In genomic region chr2:121339057-121339456, GRCm38 (mm10) we compare ENCODE assay signal across 16 mouse cellular contexts. TPM values are rescaled to one million over a fixed set of nuclear protein-coding genes. Genes with fewer than 3 reads are reported as not detected.
A peak's percentile ranks its signal among the peaks of the same experiment; 100 is the strongest.
DNase-seq lines count a peak whose midpoint lies in the region; ATAC-seq and TF ChIP-seq lines count a peak whose summit lies in the region.
"Had no signal": no experiment of that assay in that cellular context is flagged by ENCODE, and none has a peak within 500 bp of the region (broad histone marks: within the 10 kb centered on the region; RNA-seq: fewer than 3 reads in every experiment).

No protein-coding gene starts in this region.

- no peak for TF ChIP-seq POLR2A in CH12.LX (IDR thresholded peaks at IDR 0.05; ENCODE audit: low read depth, low read length)

- H3K4me1 ChIP-seq in heart, postnatal 0 days (ENCODE audit: control insufficient read depth, insufficient read depth) = no peaks in the 10 kb centered on the region
- no peaks in the 10 kb centered on the region for H3K4me1 ChIP-seq in CH12.LX (ENCODE audit: control insufficient read depth in 1 of 2, insufficient read depth in 2 of 2)
- H3K4me1 ChIP-seq in forebrain, postnatal 0 days (ENCODE audit: insufficient read depth) = no peaks in the 10 kb centered on the region
- H3K4me1 ChIP-seq: embryonic facial prominence, embryonic 15.5 days had no signal

- no peak for DNase-seq in heart, postnatal 0 days (ENCODE audit: low spot score)
- no peak for DNase-seq in heart, postnatal 4 days
- DNase-seq in lung, postnatal 36 days = peak; percentile 13
- no peak for DNase-seq in lung, adult 18-20 months
- no peak for DNase-seq in CH12.LX (ENCODE audit: extremely low read depth)
- DNase-seq in frontal cortex, postnatal 10 days (ENCODE audit: low spot score in 2 of 2) = no peak
- DNase-seq in forebrain, postnatal 0 days = no peak
- DNase-seq: cerebellum, postnatal 14 days; heart, postnatal 14 days; kidney, adult 11 months; lung, postnatal 4 days had no signal

- in situ Hi-C loops in CH12.LX (cut with MboI; ENCODE audit: low pct_ligation_motif_present, low pct_unique_long_range_greater_than_20kb, low sequenced_read_pairs) = no loop called here

- no peak for TF ChIP-seq EP300 in heart, postnatal 0 days (IDR thresholded peaks at IDR 0.05; ENCODE audit: low read depth)
- no peak for TF ChIP-seq EP300 in CH12.LX (IDR thresholded peaks at IDR 0.05; ENCODE audit: low read length)

- no peak overlapping the region for H3K4me3 ChIP-seq in heart, postnatal 0 days (ENCODE audit: low read depth, low read length)
- H3K4me3 ChIP-seq in CH12.LX (replicated peaks in 1 of 3; ENCODE audit: low read depth in 2 of 3, low read length in 2 of 3, poor library complexity in 1 of 3) = no peak overlapping the region
- H3K4me3 ChIP-seq in forebrain, postnatal 0 days (ENCODE audit: low read depth, low read length) = no peak overlapping the region
- H3K4me3 ChIP-seq: embryonic facial prominence, embryonic 15.5 days had no signal

- peak; percentile 18; the same call in 1 of the 2 replicates for TF ChIP-seq CTCF in heart, postnatal 0 days (IDR thresholded peaks at IDR 0.05; ENCODE audit: low read depth)
- TF ChIP-seq CTCF in CH12.LX (conservative IDR thresholded peaks at IDR 0.05 in 1 of 2, IDR thresholded peaks at IDR 0.05 in 1 of 2; ENCODE audit: low read depth in 2 of 2, low read length in 2 of 2) = peak in 1 of 2 experiments; percentile 46; a peak in 2 of 4 replicates
- no peak for TF ChIP-seq CTCF in forebrain, postnatal 0 days (IDR thresholded peaks at IDR 0.05; ENCODE audit: low read depth)

- peaks cover 25% of the 10 kb centered on the region for H3K36me3 ChIP-seq in heart, postnatal 0 days (replicated peaks; ENCODE audit: control insufficient read depth, insufficient read depth, low read length)
- H3K36me3 ChIP-seq in CH12.LX (replicated peaks in 1 of 2; ENCODE audit: control insufficient read depth in 1 of 2, insufficient read depth in 1 of 2, low read length in 1 of 2) = peaks cover 25 to 61% of the 10 kb centered on the region in 2 experiments
- peaks cover 20% of the 10 kb centered on the region for H3K36me3 ChIP-seq in forebrain, postnatal 0 days (ENCODE audit: insufficient read depth)
- H3K36me3 ChIP-seq: embryonic facial prominence, embryonic 15.5 days had no signal

- no peak overlapping the region for H3K9ac ChIP-seq in heart, postnatal 0 days (replicated peaks; ENCODE audit: low read depth, low read length)
- no peak overlapping the region for H3K9ac ChIP-seq in CH12.LX (ENCODE audit: insufficient read depth, low read depth)
- no peak overlapping the region for H3K9ac ChIP-seq in forebrain, postnatal 0 days
- H3K9ac ChIP-seq: embryonic facial prominence, embryonic 15.5 days had no signal

- H3K79me2 ChIP-seq in CH12.LX (replicated peaks; ENCODE audit: control insufficient read depth, extremely low read depth, insufficient read depth, poor library complexity, severe bottlenecking) = no peaks in the 10 kb centered on the region

- ATAC-seq in heart, postnatal 0 days (ENCODE audit: insufficient read depth, low read depth) = no peak
- ATAC-seq in common myeloid progenitor, adult 5-6 weeks (replicated peaks; ENCODE audit: low read depth, poor library complexity, severe bottlenecking) = 0 out of 2 replicates have a peak, but pooled peaks have one; percentile 29
- no peak for ATAC-seq in forebrain, postnatal 0 days
- ATAC-seq: forebrain, embryonic 16.5 days had no signal

- peak; percentile 41 for TF ChIP-seq RAD21 in CH12.LX (IDR thresholded peaks at IDR 0.05; ENCODE audit: low read depth, low read length)

- dilution Hi-C loops in CH12.LX (cut with MboI; ENCODE audit: extremely low pct_ligation_motif_present, extremely low pct_unique_long_range_greater_than_20kb, low sequenced_read_pairs) = no loop called here

- H3K4me2 ChIP-seq in heart, postnatal 0 days (ENCODE audit: low read depth, low read length) = no peak overlapping the region
- H3K4me2 ChIP-seq in CH12.LX (ENCODE audit: insufficient read depth, low read depth, poor library complexity, severe bottlenecking) = no peak overlapping the region
- H3K4me2 ChIP-seq in forebrain, postnatal 0 days (ENCODE audit: low read depth) = no peak overlapping the region
- H3K4me2 ChIP-seq: embryonic facial prominence, embryonic 15.5 days had no signal

- no peaks in the 10 kb centered on the region for H3K9me3 ChIP-seq in heart, postnatal 0 days (replicated peaks; ENCODE audit: control insufficient read depth, low read length)
- peaks cover 2% of the 10 kb centered on the region for H3K9me3 ChIP-seq in CH12.LX (replicated peaks; ENCODE audit: low read length)
- no peaks in the 10 kb centered on the region for H3K9me3 ChIP-seq in forebrain, postnatal 0 days (ENCODE audit: low read length)
- H3K9me3 ChIP-seq: embryonic facial prominence, embryonic 15.5 days had no signal

- no peaks in the 10 kb centered on the region for H3K27me3 ChIP-seq in heart, postnatal 0 days (ENCODE audit: control insufficient read depth, insufficient read depth, low read length)
- H3K27me3 ChIP-seq in CH12.LX (replicated peaks) = no peaks in the 10 kb centered on the region
- no peaks in the 10 kb centered on the region for H3K27me3 ChIP-seq in forebrain, postnatal 0 days (ENCODE audit: insufficient read depth, low read length)
- H3K27me3 ChIP-seq: embryonic facial prominence, embryonic 15.5 days had no signal

- H3K27ac ChIP-seq in heart, postnatal 0 days (ENCODE audit: low read depth) = no peak overlapping the region
- H3K27ac ChIP-seq in CH12.LX (ENCODE audit: insufficient read depth, low read depth) = no peak overlapping the region
- no peak overlapping the region for H3K27ac ChIP-seq in forebrain, postnatal 0 days (ENCODE audit: low read depth, low read length)
- H3K27ac ChIP-seq: embryonic facial prominence, embryonic 15.5 days had no signal

TF ChIP-seq in CH12.LX, 34 proteins besides CTCF, POLR2A, EP300 and RAD21:
- 0 out of 2 replicates have a peak, but pooled peaks have one; percentile 10 for TF ChIP-seq ZNF384 (IDR thresholded peaks at IDR 0.05; ENCODE audit: low read depth, low read length)
- TF ChIP-seq PAX5 (IDR thresholded peaks at IDR 0.05; ENCODE audit: low read length) = no peak
- TF ChIP-seq RCOR1 (conservative IDR thresholded peaks at IDR 0.05; ENCODE audit: low read depth, low read length) = no peak
- TF ChIP-seq CHD2 (IDR thresholded peaks at IDR 0.05; ENCODE audit: low read length) = no peak
- no peak for TF ChIP-seq UBTF (IDR thresholded peaks at IDR 0.05; ENCODE audit: low read depth, low read length)

RNA-seq across cellular contexts. Expression of gene Ppip5k1, which starts 16.1 kb away (rescaled TPM):
- 4.4 and 5.2 TPM in 2 replicates for total RNA-seq in heart, postnatal 0 days (2014; rRNA removed; ENCODE audit: low replicate concordance)
- 8.5 and 9.0 TPM in 2 replicates for polyA plus RNA-seq in heart, postnatal 0 days (2015; fragmentation: Nextera tagmentation; extraction: Ambion mirVana)
- 10 to 100 TPM; 22.4 to 22.8 TPM for total RNA-seq in heart, postnatal 4 days (2021)
- total RNA-seq in CH12.LX (2012; rRNA removed) (11.0 and 11.9 TPM in 2 replicates), CH12.LX (2014; rRNA removed) (4.5 and 4.6 TPM in 2 replicates)
- polyA plus RNA-seq in CH12.LX (2012; ENCODE audit: insufficient read length, low read depth) = 10.4 and 12.3 TPM in 2 replicates
- total RNA-seq in common myeloid progenitor, adult 5-6 weeks (2017) = 12.2 and 22.1 TPM in 2 replicates
- 11.1 and 12.4 TPM in 2 replicates for total RNA-seq in forebrain, postnatal 0 days (2014; rRNA removed)
- polyA plus RNA-seq in forebrain, postnatal 0 days (2015; fragmentation: Nextera tagmentation; extraction: Ambion mirVana) = 10.9 and 13.6 TPM in 2 replicates

RNA-seq across cellular contexts. Expression of gene Ckmt1, which starts 18.5 kb away (rescaled TPM):
- total RNA-seq in heart, postnatal 0 days (2014; rRNA removed; ENCODE audit: low replicate concordance) = 0.54 and 1.4 TPM in 2 replicates
- polyA plus RNA-seq in heart, postnatal 0 days (2015; fragmentation: Nextera tagmentation; extraction: Ambion mirVana) = 2.6 TPM in 2 replicates
- total RNA-seq in heart, postnatal 4 days (2021) = 1 to 10 TPM; 1.1 to 2.9 TPM
- 3.8 and 3.9 TPM in 2 replicates for total RNA-seq in CH12.LX (2012; rRNA removed)
- 0.43 TPM in 1 of 2 replicates, not detected in the other for total RNA-seq in CH12.LX (2014; rRNA removed)
- polyA plus RNA-seq in CH12.LX (2012; ENCODE audit: insufficient read length, low read depth) = 2.6 and 5.1 TPM in 2 replicates
- total RNA-seq in common myeloid progenitor, adult 5-6 weeks (2017) = not detected in 2 replicates
- total RNA-seq in forebrain, postnatal 0 days (2014; rRNA removed) = 73.2 and 77.4 TPM in 2 replicates
- polyA plus RNA-seq in forebrain, postnatal 0 days (2015; fragmentation: Nextera tagmentation; extraction: Ambion mirVana) = 69.3 and 80.6 TPM in 2 replicates
- total RNA-seq: monocyte, adult 5-6 weeks had no signal

RNA-seq across cellular contexts. Expression of gene Strc, which starts 47.9 kb away (rescaled TPM):
- total RNA-seq in heart, postnatal 0 days (2014; rRNA removed; ENCODE audit: low replicate concordance) = not detected in 2 replicates
- polyA plus RNA-seq in heart, postnatal 0 days (2015; fragmentation: Nextera tagmentation; extraction: Ambion mirVana) = not detected in 2 replicates
- not detected for total RNA-seq in heart, postnatal 4 days (2021)
- total RNA-seq in CH12.LX (2012; rRNA removed) (4.8 and 6.3 TPM in 2 replicates), CH12.LX (2014; rRNA removed) (1.6 and 2.0 TPM in 2 replicates)
- polyA plus RNA-seq in CH12.LX (2012; ENCODE audit: insufficient read length, low read depth) = 6.2 and 9.2 TPM in 2 replicates
- total RNA-seq in common myeloid progenitor, adult 5-6 weeks (2017) = not detected in 2 replicates
- not detected in 2 replicates for total RNA-seq in forebrain, postnatal 0 days (2014; rRNA removed)
- polyA plus RNA-seq in forebrain, postnatal 0 days (2015; fragmentation: Nextera tagmentation; extraction: Ambion mirVana) = not detected in 2 replicates
- total RNA-seq: heart, postnatal 14 days; monocyte, adult 5-6 weeks had no signal
- polyA plus RNA-seq: forebrain, embryonic 16.5 days; limb, embryonic 11.5 days had no signal

RNA-seq across cellular contexts. Expression of gene Map1a, which starts 49.7 kb away (rescaled TPM):
- total RNA-seq in heart, postnatal 0 days (2014; rRNA removed; ENCODE audit: low replicate concordance) = 14.5 and 24.9 TPM in 2 replicates
- polyA plus RNA-seq in heart, postnatal 0 days (2015; fragmentation: Nextera tagmentation; extraction: Ambion mirVana) = 3.7 and 4.8 TPM in 2 replicates
- total RNA-seq in heart, postnatal 4 days (2021) = 10 to 100 TPM; 16.5 to 18.2 TPM
- 0.38 and 0.92 TPM in 2 replicates for total RNA-seq in CH12.LX (2012; rRNA removed)
- total RNA-seq in CH12.LX (2014; rRNA removed) = 0.11 and 0.16 TPM in 2 replicates
- polyA plus RNA-seq in CH12.LX (2012; ENCODE audit: insufficient read length, low read depth) = 7.2 and 7.3 TPM in 2 replicates
- under 0.01 TPM in 1 of 2 replicates, not detected in the other for total RNA-seq in common myeloid progenitor, adult 5-6 weeks (2017)
- total RNA-seq in forebrain, postnatal 0 days (2014; rRNA removed) = 75.6 and 76.0 TPM in 2 replicates
- 18.1 and 27.4 TPM in 2 replicates for polyA plus RNA-seq in forebrain, postnatal 0 days (2015; fragmentation: Nextera tagmentation; extraction: Ambion mirVana)
- total RNA-seq: monocyte, adult 5-6 weeks had no signal

Comparison
In these comparisons a context has a peak if more than half of its experiments do, and no peak if none do; other contexts are left out.
1. RNA of gene Ckmt1, which starts 18.5 kb away (total RNA-seq): 73.2 to 77.4 TPM in forebrain, postnatal 0 days; 0.43 to 3.9 TPM in CH12.LX, 1.1 to 2.9 TPM in heart, postnatal 4 days, 0.54 to 1.4 TPM in heart, postnatal 0 days and not detected in common myeloid progenitor, adult 5-6 weeks; every median in the first group is over 10 times any median in the second.